Mouse (Mus musculus) brown adipose tissue, adult 24 weeks (tissue): ENCODE data around the gene Lsm5. TPM values are rescaled to one million over a fixed set of nuclear protein-coding genes. Genes with fewer than 3 reads are reported as not detected.

Experiments
- H3K27ac ChIP-seq: fragments of 200-500 bp; replicated peaks from 2 replicates; pipeline ENCODE4 v1.5.1; 2012; ENCODE audit warnings: low read depth, mild to moderate bottlenecking, low read length
- H3K4me1 ChIP-seq: fragments of 200-500 bp; 2 replicates; pipeline ENCODE4 v1.6.1; 2012; ENCODE audit warnings: low read length, mixed read lengths; ENCODE audit not compliant: control insufficient read depth, insufficient read depth, insufficient read length
- H3K4me3 ChIP-seq: fragments of 200-500 bp; 2 replicates; pipeline ENCODE4 v1.5.1; 2012; ENCODE audit warnings: low read depth, mild to moderate bottlenecking, low read length, moderate library complexity; ENCODE audit not compliant: insufficient read depth
- polyA plus RNA-seq: library from polyadenylated mRNA; stranded (reverse); fragments of >200 nt; gene quantifications from 2 replicates; pipeline ENCODE4 v1.2.4, GENCODE M21; 2012; ENCODE audit not compliant: missing spikeins, insufficient read depth, insufficient read length

Lsm5 gene
- 38.8 and 56.2 TPM in 2 replicates for polyA plus RNA-seq

- Histone ChIP-seq H3K4me1 (no peaks in the 10 kb centered on the region), H3K27ac (0 out of 2 replicates have a peak within 1 kb of the TSS, but pooled peaks have one; percentile 7), H3K4me3 (peak within 1 kb of the TSS; percentile 97)
These were observed at the start of gene Lsm5 for GRCm38 (mm10) chr6:56703931-56704900. Lsm5 (minus strand) TSS chr6:56704710.

GRCm38 (mm10) chr6:56753719-56754118 is 49.2 kb upstream of the Lsm5 start:
- H3K4me3 ChIP-seq = no peak overlapping the region
- no peaks in the 10 kb centered on the region for H3K4me1 ChIP-seq
- no peak overlapping the region for H3K27ac ChIP-seq

GRCm38 (mm10) chr6:56745950-56746543 is 41.5 kb upstream of the Lsm5 start:
- H3K27ac ChIP-seq = no peak overlapping the region
- no peaks in the 10 kb centered on the region for H3K4me1 ChIP-seq
- no peak overlapping the region for H3K4me3 ChIP-seq

GRCm38 (mm10) chr6:56732545-56732944 is 28.0 kb upstream of the Lsm5 start:
- no peak overlapping the region for H3K4me3 ChIP-seq
- no peak overlapping the region for H3K27ac ChIP-seq
- no peaks in the 10 kb centered on the region for H3K4me1 ChIP-seq

- no peak overlapping the region for H3K27ac ChIP-seq
- no peak overlapping the region for H3K4me3 ChIP-seq
- 0 out of 2 replicates have a peak, but pooled peaks cover 4% of the 10 kb centered on the region for H3K4me1 ChIP-seq
These were observed 16.4 kb upstream of the Lsm5 start for GRCm38 (mm10) chr6:56720877-56721276.

- Histone ChIP-seq H3K4me3 (no peak overlapping the region), H3K4me1 (0 out of 2 replicates have a peak, but pooled peaks cover 6% of the 10 kb centered on the region), H3K27ac (no peak overlapping the region)
These were observed 14.6 kb upstream of the Lsm5 start for GRCm38 (mm10) chr6:56719071-56719470.

GRCm38 (mm10) chr6:56715270-56715666 is 10.8 kb upstream of the Lsm5 start:
- H3K4me3 ChIP-seq = peak overlapping the region; percentile 93
- 0 out of 2 replicates have a peak, but pooled peaks cover 6% of the 10 kb centered on the region for H3K4me1 ChIP-seq
- peak overlapping the region; percentile 71 for H3K27ac ChIP-seq

- Histone ChIP-seq H3K27ac (peak within 1 kb of the TSS; percentile 71), H3K4me3 (peak within 1 kb of the TSS; percentile 93), H3K4me1 (0 out of 2 replicates have a peak, but pooled peaks cover 6% of the 10 kb centered on the region)
These were observed 10.2 kb upstream of the Lsm5 start, which contains the start of gene Avl9 for GRCm38 (mm10) chr6:56714574-56715269. Avl9 (plus strand) TSS chr6:56714899.

- Histone ChIP-seq H3K27ac (no peak overlapping the region), H3K4me3 (peak overlapping the region; percentile 53), H3K4me1 (0 out of 2 replicates have a peak, but pooled peaks cover 4% of the 10 kb centered on the region)
These were observed 9.7 kb upstream of the Lsm5 start for GRCm38 (mm10) chr6:56714186-56714573.

- Histone ChIP-seq H3K4me3 (no peak overlapping the region), H3K4me1 (no peaks in the 10 kb centered on the region), H3K27ac (no peak overlapping the region)
These were observed 12.1 kb downstream of the Lsm5 start for GRCm38 (mm10) chr6:56692445-56692844.

GRCm38 (mm10) chr6:56691205-56691604 is 13.3 kb downstream of the Lsm5 start:
- no peak overlapping the region for H3K4me3 ChIP-seq
- H3K27ac ChIP-seq = no peak overlapping the region
- no peaks in the 10 kb centered on the region for H3K4me1 ChIP-seq

- Histone ChIP-seq H3K4me1 (no peaks in the 10 kb centered on the region), H3K27ac (no peak overlapping the region), H3K4me3 (no peak overlapping the region)
These were observed 16.3 kb downstream of the Lsm5 start for GRCm38 (mm10) chr6:56688238-56688637.

GRCm38 (mm10) chr6:56664410-56664809 is 40.1 kb downstream of the Lsm5 start:
- H3K4me3 ChIP-seq = no peak overlapping the region
- no peaks in the 10 kb centered on the region for H3K4me1 ChIP-seq
- H3K27ac ChIP-seq = no peak overlapping the region

GRCm38 (mm10) chr6:56655393-56655792 is 49.1 kb downstream of the Lsm5 start:
- no peaks in the 10 kb centered on the region for H3K4me1 ChIP-seq
- no peak overlapping the region for H3K4me3 ChIP-seq
- no peak overlapping the region for H3K27ac ChIP-seq

- H3K4me1 ChIP-seq = no peaks in the 10 kb centered on the region
These were observed 52.4 kb downstream of the Lsm5 start for GRCm38 (mm10) chr6:56652121-56652592.

More at GRCm38 (mm10) chr6:56652121-56652592, 52.4 kb downstream of the Lsm5 start:
- peak overlapping the region; percentile 15 for H3K4me3 ChIP-seq
- no peak overlapping the region for H3K27ac ChIP-seq
